Mouse (Mus musculus) midbrain, embryonic 16.5 days (tissue): ENCODE measurements around the gene Hdac7. TPM values are rescaled to one million over a fixed set of nuclear protein-coding genes. Genes with fewer than 3 reads are reported as not detected.

Experiments used
- ATAC-seq: fragments of 200-750 bp; cut with Nextera tagmentation; 2 replicates; pipeline ENCODE4 v1.8.0; 2017; ENCODE audit warnings: moderate TSS enrichment
- H3K27ac ChIP-seq: fragments of 300-500 bp; sonication (generic); 2 replicates; pipeline ENCODE4 v1.5.1; 2014; ENCODE audit warnings: mild to moderate bottlenecking, low read length, mixed read lengths
- H3K27me3 ChIP-seq: fragments of 300-500 bp; sonication (generic); 2 replicates; pipeline ENCODE4 v1.6.1; 2014; ENCODE audit warnings: low read depth, low read length, mixed read lengths; ENCODE audit not compliant: control insufficient read depth, insufficient read depth
- H3K36me3 ChIP-seq: fragments of 300-500 bp; sonication (generic); 2 replicates; pipeline ENCODE4 v1.6.1; 2014; ENCODE audit warnings: mild to moderate bottlenecking, low read length, moderate library complexity, mixed read lengths; ENCODE audit not compliant: control insufficient read depth, insufficient read depth
- H3K4me1 ChIP-seq: fragments of 300-500 bp; sonication (generic); 2 replicates; pipeline ENCODE4 v1.6.1; 2014; ENCODE audit warnings: mild to moderate bottlenecking, low read length, mixed read lengths; ENCODE audit not compliant: control insufficient read depth, insufficient read depth
- H3K4me2 ChIP-seq: fragments of 300-500 bp; sonication (generic); 2 replicates; pipeline ENCODE4 v1.6.1; 2014; ENCODE audit warnings: mild to moderate bottlenecking, low read length, mixed read lengths
- H3K4me3 ChIP-seq: fragments of 300-500 bp; sonication (generic); 2 replicates; pipeline ENCODE4 v1.5.1; 2014; ENCODE audit warnings: low read depth, mild to moderate bottlenecking, low read length, moderate library complexity, mixed read lengths
- H3K9ac ChIP-seq: fragments of 300-500 bp; sonication (generic); 2 replicates; pipeline ENCODE4 v1.6.1; 2014; ENCODE audit warnings: low read depth, low read length, mixed read lengths
- H3K9me3 ChIP-seq: fragments of 300-500 bp; sonication (generic); replicated peaks from 2 replicates; pipeline ENCODE4 v1.6.1; 2014; ENCODE audit warnings: mild to moderate bottlenecking, low read length, mixed read lengths; ENCODE audit not compliant: control insufficient read depth, poor library complexity, severe bottlenecking
- WGBS: fragments of 180-500 bp; shearing (Covaris S2); extraction: QIAGEN DNeasy Blood & Tissue Kit; methylation state at CpG from one replicate; pipeline ENCODE4 v1.1.7; 2014; 5-methylcytosine and 5-hydroxymethylcytosine counted together
- polyA plus RNA-seq: library from polyadenylated mRNA; unstranded; fragments of >200 nt; fragmentation: Nextera tagmentation; extraction: Ambion mirVana; gene quantifications from 2 replicates; pipeline ENCODE4 v1.2.1, GENCODE M21; 2015

Hdac7 gene
- 28.6 and 31.5 TPM in 2 replicates for polyA plus RNA-seq

GRCm38 (mm10) chr15:97844037-97845034 lies at the start of gene Hdac7:
Gene Hdac7, minus strand, starts transcription at chr15:97844502.
- Histone ChIP-seq H3K27me3 (no peaks in the 10 kb centered on the region), H3K9ac (no peak within 1 kb of the TSS), H3K36me3 (no peaks in the 10 kb centered on the region), H3K4me2 (no peak within 1 kb of the TSS), H3K4me1 (no peaks in the 10 kb centered on the region; the same call in 1 of the 2 replicates), H3K4me3 (no peak within 1 kb of the TSS), H3K27ac (no peak within 1 kb of the TSS), H3K9me3 (no peaks in the 10 kb centered on the region)
- no peak for ATAC-seq
- 73% methylated on average over 19 of the region's 19 CpGs for whole genome bisulfite sequencing

GRCm38 (mm10) chr15:97892506-97892905 lies 48.2 kb upstream of the Hdac7 start:
- Histone ChIP-seq H3K9ac (no peak overlapping the region), H3K4me1 (no peaks in the 10 kb centered on the region), H3K27ac (no peak overlapping the region), H3K9me3 (no peaks in the 10 kb centered on the region), H3K4me2 (no peak overlapping the region), H3K36me3 (no peaks in the 10 kb centered on the region), H3K27me3 (no peaks in the 10 kb centered on the region), H3K4me3 (no peak overlapping the region)
- 71% methylated on average over 8 of the region's 8 CpGs for WGBS
- no peak for ATAC-seq

- WGBS, result 86% methylated on average over 10 of the region's 10 CpGs
- no peak overlapping the region for H3K4me3 ChIP-seq
- H3K9me3 ChIP-seq, result no peaks in the 10 kb centered on the region
- no peaks in the 10 kb centered on the region for H3K36me3 ChIP-seq
- no peaks in the 10 kb centered on the region for H3K27me3 ChIP-seq
- ATAC-seq, result no peak
- no peak overlapping the region for H3K4me2 ChIP-seq
- no peaks in the 10 kb centered on the region for H3K4me1 ChIP-seq
- H3K27ac ChIP-seq, result no peak overlapping the region
- no peak overlapping the region for H3K9ac ChIP-seq
These were observed 46.1 kb upstream of the Hdac7 start for GRCm38 (mm10) chr15:97890450-97890849.

GRCm38 (mm10) chr15:97890017-97890416 lies 45.7 kb upstream of the Hdac7 start:
- Histone ChIP-seq H3K36me3 (no peaks in the 10 kb centered on the region), H3K4me2 (no peak overlapping the region), H3K9me3 (no peaks in the 10 kb centered on the region), H3K9ac (no peak overlapping the region), H3K4me3 (no peak overlapping the region), H3K4me1 (no peaks in the 10 kb centered on the region), H3K27ac (no peak overlapping the region), H3K27me3 (no peaks in the 10 kb centered on the region)
- no peak for ATAC-seq
- 50% methylated on average over 11 of the region's 11 CpGs for WGBS

- ATAC-seq, result no peak
- H3K4me1 ChIP-seq, result no peaks in the 10 kb centered on the region
- H3K4me3 ChIP-seq, result no peak overlapping the region
- H3K27me3 ChIP-seq, result no peaks in the 10 kb centered on the region
- no peaks in the 10 kb centered on the region for H3K36me3 ChIP-seq
- H3K9ac ChIP-seq, result no peak overlapping the region
- H3K9me3 ChIP-seq, result no peaks in the 10 kb centered on the region
- H3K27ac ChIP-seq, result no peak overlapping the region
- 83% methylated on average over 10 of the region's 10 CpGs for WGBS
- H3K4me2 ChIP-seq, result no peak overlapping the region
These were observed 43.3 kb upstream of the Hdac7 start for GRCm38 (mm10) chr15:97887541-97888016.

- Histone ChIP-seq H3K9ac (no peak overlapping the region), H3K4me3 (no peak overlapping the region), H3K4me1 (no peaks in the 10 kb centered on the region), H3K4me2 (no peak overlapping the region), H3K27ac (no peak overlapping the region), H3K36me3 (no peaks in the 10 kb centered on the region), H3K9me3 (no peaks in the 10 kb centered on the region), H3K27me3 (no peaks in the 10 kb centered on the region)
- ATAC-seq, result no peak
- WGBS, result 94% methylated on average over 8 of the region's 8 CpGs
These were observed 37.1 kb upstream of the Hdac7 start for GRCm38 (mm10) chr15:97881423-97881822.

- H3K9ac ChIP-seq, result no peak overlapping the region
- no peak overlapping the region for H3K27ac ChIP-seq
- WGBS, result 81% methylated on average over 9 of the region's 9 CpGs
- no peak for ATAC-seq
- no peak overlapping the region for H3K4me2 ChIP-seq
- H3K36me3 ChIP-seq, result no peaks in the 10 kb centered on the region
- H3K27me3 ChIP-seq, result no peaks in the 10 kb centered on the region
- H3K4me3 ChIP-seq, result no peak overlapping the region
- H3K9me3 ChIP-seq, result no peaks in the 10 kb centered on the region
- no peaks in the 10 kb centered on the region for H3K4me1 ChIP-seq
These were observed 36.1 kb upstream of the Hdac7 start for GRCm38 (mm10) chr15:97880441-97880840.

- Histone ChIP-seq H3K9me3 (no peaks in the 10 kb centered on the region), H3K4me1 (no peaks in the 10 kb centered on the region), H3K27ac (no peak overlapping the region), H3K4me3 (no peak overlapping the region), H3K9ac (no peak overlapping the region), H3K27me3 (no peaks in the 10 kb centered on the region), H3K4me2 (no peak overlapping the region), H3K36me3 (no peaks in the 10 kb centered on the region)
- no peak for ATAC-seq
- WGBS, result 90% methylated on average over 7 of the region's 7 CpGs
These were observed 34.5 kb upstream of the Hdac7 start for GRCm38 (mm10) chr15:97878696-97879328.

GRCm38 (mm10) chr15:97875784-97876183 lies 31.5 kb upstream of the Hdac7 start:
- no peak overlapping the region for H3K4me2 ChIP-seq
- 90% methylated on average over 8 of the region's 8 CpGs for WGBS
- H3K27me3 ChIP-seq, result no peaks in the 10 kb centered on the region

More at GRCm38 (mm10) chr15:97875784-97876183, 31.5 kb upstream of the Hdac7 start:
- no peaks in the 10 kb centered on the region for H3K4me1 ChIP-seq
- H3K36me3 ChIP-seq, result no peaks in the 10 kb centered on the region
- no peak overlapping the region for H3K27ac ChIP-seq
- no peaks in the 10 kb centered on the region for H3K9me3 ChIP-seq
- no peak overlapping the region for H3K9ac ChIP-seq
- no peak overlapping the region for H3K4me3 ChIP-seq
- ATAC-seq, result no peak
